Mouse (Mus musculus) myocyte (in vitro differentiated cells): Measurements from ENCODE around the gene Peak1.

Source experiments
- CEBPB ChIP-seq: IDR thresholded peaks from 2 replicates; pipeline ENCODE4 v1.6.1; 2011; ENCODE audit warnings: mild to moderate bottlenecking, moderate library complexity; ENCODE audit not compliant: poor library complexity, insufficient read depth, severe bottlenecking
- MYOD1 ChIP-seq, 3 experiments: IDR thresholded peaks; one replicate each; pipeline ENCODE4 v1.6.1; 2011; ENCODE audit warnings: control low read depth in 2 of 3, low read depth in 2 of 3, mild to moderate bottlenecking in 2 of 3, moderate library complexity in 1 of 3; ENCODE audit not compliant: insufficient read length in 2 of 3, control insufficient read depth in 1 of 3
- MYOG ChIP-seq, 3 experiments: IDR thresholded peaks; one replicate each; pipeline ENCODE4 v1.6.1; 2011; ENCODE audit warnings: control low read depth in 2 of 3, low read depth in 2 of 3, mild to moderate bottlenecking in 2 of 3; ENCODE audit not compliant: insufficient read length in 2 of 3, control insufficient read depth in 1 of 3, insufficient read depth in 1 of 3
- TCF12 ChIP-seq: IDR thresholded peaks from one replicate; pipeline ENCODE4 v1.6.1; 2011; ENCODE audit warnings: mild to moderate bottlenecking, control low read depth; ENCODE audit not compliant: poor library complexity, insufficient read depth, severe bottlenecking
- TCF3 ChIP-seq: IDR thresholded peaks from one replicate; pipeline ENCODE4 v1.6.1; 2011; ENCODE audit warnings: low read depth, control low read depth; ENCODE audit not compliant: insufficient read length
- USF1 ChIP-seq: IDR thresholded peaks from one replicate; pipeline ENCODE4 v1.6.1; 2011; ENCODE audit warnings: low read depth, mild to moderate bottlenecking, control low read depth, moderate library complexity

DNA sequence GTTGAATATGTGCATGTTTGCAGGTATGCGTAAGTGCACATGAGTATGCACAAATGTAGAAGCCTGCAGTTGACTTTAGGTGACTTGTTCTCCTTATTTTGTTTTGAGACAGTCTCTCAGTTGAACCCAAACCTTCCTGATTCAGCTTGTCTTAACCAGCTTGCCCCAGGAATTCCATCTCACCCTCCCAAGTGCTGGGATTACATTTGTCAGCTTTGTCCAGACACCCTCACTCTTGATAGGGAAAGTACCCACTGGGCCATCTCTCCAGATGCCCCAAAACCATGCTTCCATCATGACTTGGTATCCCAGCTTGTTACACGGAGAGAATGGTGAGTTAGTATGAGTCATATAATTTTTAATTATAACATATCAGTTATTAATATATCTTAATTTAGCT lies 45.2 kb upstream of the Peak1 start:
- TF ChIP-seq MYOD1 (IDR thresholded peaks at IDR 0.05; ENCODE audit: control insufficient read depth in 1 of 3, insufficient read length in 2 of 3, low read depth in 2 of 3) (no peak), MYOG (IDR thresholded peaks at IDR 0.05; ENCODE audit: control insufficient read depth in 1 of 3, insufficient read depth in 1 of 3, insufficient read length in 2 of 3, low read depth in 2 of 3) (no peak), TCF12 (no peak), TCF3 (no peak), USF1 (no peak), CEBPB (no peak)
